Mouse (Mus musculus) bone marrow, adult 2 months (tissue): ENCODE data around the gene Snrpd2. TPM values are rescaled to one million over a fixed set of nuclear protein-coding genes. Genes with fewer than 3 reads are reported as not detected.

Experiments used
- H3K27ac ChIP-seq: fragments of 200-500 bp; 2 replicates; pipeline ENCODE4 v1.5.1; 2012; ENCODE audit warnings: low read depth, mild to moderate bottlenecking, control low read depth, inconsistent platforms, low read length; ENCODE audit not compliant: control insufficient read depth, poor library complexity, insufficient read depth
- H3K4me1 ChIP-seq: fragments of 200-500 bp; 2 replicates; pipeline ENCODE4 v1.6.1; 2011; ENCODE audit warnings: low read length; ENCODE audit not compliant: control insufficient read depth, insufficient read depth
- H3K4me3 ChIP-seq: fragments of 200-500 bp; replicated peaks from 2 replicates; pipeline ENCODE3; 2011; ENCODE audit warnings: mild to moderate bottlenecking, low read depth, low read length, control low read depth; ENCODE audit not compliant: control insufficient read depth
- CTCF ChIP-seq: fragments of 200-500 bp; IDR thresholded peaks from 2 replicates; pipeline ENCODE4 v1.5.1; 2011; ENCODE audit warnings: low read length, control low read depth; ENCODE audit not compliant: control insufficient read depth, insufficient read depth
- POLR2A ChIP-seq: fragments of 200-500 bp; IDR thresholded peaks from 2 replicates; pipeline ENCODE4 v1.6.1; 2011; ENCODE audit warnings: low read depth, mild to moderate bottlenecking, control low read depth, low read length, borderline replicate concordance; ENCODE audit not compliant: control insufficient read depth
- WGBS: fragments of 180-500 bp; shearing (Covaris S2); methylation state at CpG from one replicate; pipeline ENCODE4 v1.1.7; 2018; 5-methylcytosine and 5-hydroxymethylcytosine counted together
- polyA plus RNA-seq: library from polyadenylated mRNA; stranded (reverse); fragments of >200 nt; gene quantifications from 2 replicates; pipeline ENCODE4 v1.2.4, GENCODE M21; 2011; ENCODE audit warnings: low replicate concordance; ENCODE audit not compliant: missing spikeins, insufficient read depth, insufficient read length

Snrpd2 gene
- polyA plus RNA-seq: 56.3 and 58.6 TPM in 2 replicates

GRCm38 (mm10) chr7:19149626-19150025 lies at the start of gene Snrpd2:
TSS of gene Snrpd2 (plus strand) at chr7:19149722.
- WGBS: under 1% methylated on average over 24 of the region's 24 CpGs
- no peaks in the 10 kb centered on the region for H3K4me1 ChIP-seq
- TF ChIP-seq CTCF (no peak), POLR2A (peak; percentile 70; the same call in 1 of the 2 replicates)
- peak within 1 kb of the TSS; percentile 81 for H3K27ac ChIP-seq
- H3K4me3 ChIP-seq: peak within 1 kb of the TSS; percentile 88

- H3K4me1 ChIP-seq: no peaks in the 10 kb centered on the region
These were observed 49.2 kb upstream of the Snrpd2 start for GRCm38 (mm10) chr7:19100290-19100689.

GRCm38 (mm10) chr7:19103741-19104140 lies 45.8 kb upstream of the Snrpd2 start:
- TF ChIP-seq POLR2A: no peak
- no peak for TF ChIP-seq CTCF
- Histone ChIP-seq H3K4me1 (no peaks in the 10 kb centered on the region), H3K27ac (no peak overlapping the region), H3K4me3 (no peak overlapping the region)

More at GRCm38 (mm10) chr7:19100290-19100689, 49.2 kb upstream of the Snrpd2 start:
- no peak overlapping the region for H3K4me3 ChIP-seq
- H3K27ac ChIP-seq: no peak overlapping the region
- 65% methylated on average over 1 of the region's 1 CpGs for WGBS
- TF ChIP-seq CTCF: no peak
- no peak for TF ChIP-seq POLR2A

GRCm38 (mm10) chr7:19104486-19104885 lies 45.0 kb upstream of the Snrpd2 start:
- 67% methylated on average over 2 of the region's 2 CpGs for WGBS
- no peak for TF ChIP-seq CTCF
- TF ChIP-seq POLR2A: no peak
- no peak overlapping the region for H3K4me3 ChIP-seq
- no peak overlapping the region for H3K27ac ChIP-seq
- no peaks in the 10 kb centered on the region for H3K4me1 ChIP-seq

GRCm38 (mm10) chr7:19107436-19107835 lies 42.1 kb upstream of the Snrpd2 start:
- no peak for TF ChIP-seq CTCF
- no peak for TF ChIP-seq POLR2A
- no peak overlapping the region for H3K4me3 ChIP-seq
- 49% methylated on average over 3 of the region's 3 CpGs for WGBS
- no peaks in the 10 kb centered on the region for H3K4me1 ChIP-seq
- H3K27ac ChIP-seq: no peak overlapping the region

- Histone ChIP-seq H3K4me1 (no peaks in the 10 kb centered on the region), H3K27ac (no peak overlapping the region), H3K4me3 (no peak overlapping the region)
- 74% methylated on average over 1 of the region's 1 CpGs for WGBS
- TF ChIP-seq POLR2A: no peak
- no peak for TF ChIP-seq CTCF
These were observed 40.0 kb upstream of the Snrpd2 start for GRCm38 (mm10) chr7:19109565-19109964.

GRCm38 (mm10) chr7:19118028-19118771 lies 31.3 kb upstream of the Snrpd2 start, which contains the start of gene Gm4969:
TSS of gene Gm4969 (minus strand) at chr7:19118368.
- Histone ChIP-seq H3K4me3 (no peak within 1 kb of the TSS), H3K27ac (no peak within 1 kb of the TSS; the same call in 1 of the 2 replicates), H3K4me1 (no peaks in the 10 kb centered on the region; the same call in 1 of the 2 replicates)
- WGBS: 47% methylated on average over 64 of the region's 64 CpGs
- no peak for TF ChIP-seq POLR2A
- TF ChIP-seq CTCF: no peak

- WGBS: 91% methylated on average over 8 of the region's 8 CpGs
- Histone ChIP-seq H3K4me1 (no peaks in the 10 kb centered on the region; the same call in 1 of the 2 replicates), H3K27ac (no peak overlapping the region), H3K4me3 (no peak overlapping the region)
- TF ChIP-seq CTCF (no peak), POLR2A (no peak)
These were observed 30.4 kb upstream of the Snrpd2 start for GRCm38 (mm10) chr7:19119083-19119482.
